Mouse (Mus musculus) forebrain, postnatal 0 days (tissue): ENCODE measurements around the gene Cd247. TPM values are rescaled to one million over a fixed set of nuclear protein-coding genes. Genes with fewer than 3 reads are reported as not detected.

Experiments
- ATAC-seq: fragments of 200-750 bp; cut with Nextera tagmentation; 2 replicates; pipeline ENCODE4 v1.8.0; 2017; ENCODE audit warnings: mild to moderate bottlenecking, moderate library complexity
- DNase-seq: peaks from one replicate; pipeline ENCODE4 v3.0.0-alpha.2; 2015
- H3K27ac ChIP-seq: fragments of 300-500 bp; sonication (generic); 2 replicates; pipeline ENCODE4 v1.5.1; 2014; ENCODE audit warnings: low read depth, mild to moderate bottlenecking, antibody characterized with exemption, low read length, moderate library complexity, mixed read lengths
- H3K27me3 ChIP-seq: fragments of 300-500 bp; sonication (generic); 2 replicates; pipeline ENCODE4 v1.6.1; 2014; ENCODE audit warnings: mild to moderate bottlenecking, low read length, mixed read lengths; ENCODE audit not compliant: insufficient read depth
- H3K36me3 ChIP-seq: fragments of 300-500 bp; sonication (generic); 2 replicates; pipeline ENCODE4 v1.6.1; 2014; ENCODE audit warnings: mild to moderate bottlenecking, moderate library complexity; ENCODE audit not compliant: insufficient read depth
- H3K4me1 ChIP-seq: fragments of 300-500 bp; sonication (generic); 2 replicates; pipeline ENCODE4 v1.6.1; 2014; ENCODE audit warnings: antibody characterized with exemption; ENCODE audit not compliant: insufficient read depth
- H3K4me2 ChIP-seq: fragments of 300-500 bp; sonication (generic); 2 replicates; pipeline ENCODE4 v1.6.1; 2014; ENCODE audit warnings: low read depth, mild to moderate bottlenecking, moderate library complexity
- H3K4me3 ChIP-seq: fragments of 300-500 bp; sonication (generic); 2 replicates; pipeline ENCODE4 v1.5.1; 2014; ENCODE audit warnings: low read depth, low read length, mixed read lengths
- H3K9ac ChIP-seq: fragments of 300-500 bp; sonication (generic); 2 replicates; pipeline ENCODE4 v1.6.1; 2014; ENCODE audit warnings: mild to moderate bottlenecking
- H3K9me3 ChIP-seq: fragments of 300-500 bp; sonication (generic); 2 replicates; pipeline ENCODE4 v1.6.1; 2016; ENCODE audit warnings: low read length
- CTCF ChIP-seq: sonication (generic); IDR thresholded peaks from 2 replicates; pipeline ENCODE4 v1.5.1; 2016; ENCODE audit warnings: antibody characterized with exemption, control low read depth, low read depth
- WGBS: fragments of 180-500 bp; shearing (Covaris S2); extraction: QIAGEN DNeasy Blood & Tissue Kit; methylation state at CpG from one replicate; pipeline ENCODE4 v1.1.7; 2014; 5-methylcytosine and 5-hydroxymethylcytosine counted together
- polyA plus RNA-seq: library from polyadenylated mRNA; unstranded; fragments of >200 nt; fragmentation: Nextera tagmentation; extraction: Ambion mirVana; gene quantifications from 2 replicates; pipeline ENCODE4 v1.2.1, GENCODE M21; 2015
- total RNA-seq: library from RNA; depleted of rRNA; stranded (reverse); fragments of >200 nt; gene quantifications from 2 replicates; pipeline ENCODE4 v1.2.3, GENCODE M21; 2014

Gene Cd247
- total and polyA plus RNA-seq, 2 experiments from 2014 or later = 0.14 to 0.67 TPM

GRCm38 (mm10) chr1:165819147-165819546 lies 30.7 kb downstream of the Cd247 start:
- Histone ChIP-seq H3K4me1 (peaks cover 9% of the 10 kb centered on the region), H3K4me3 (no peak overlapping the region), H3K27me3 (no peaks in the 10 kb centered on the region), H3K9ac (no peak overlapping the region), H3K9me3 (no peaks in the 10 kb centered on the region), H3K4me2 (no peak overlapping the region), H3K36me3 (no peaks in the 10 kb centered on the region), H3K27ac (no peak overlapping the region)
- no peak for ATAC-seq
- no peak for DNase-seq
- TF ChIP-seq CTCF = no peak
- 83% methylated on average over 4 of the region's 4 CpGs for WGBS

DNA sequence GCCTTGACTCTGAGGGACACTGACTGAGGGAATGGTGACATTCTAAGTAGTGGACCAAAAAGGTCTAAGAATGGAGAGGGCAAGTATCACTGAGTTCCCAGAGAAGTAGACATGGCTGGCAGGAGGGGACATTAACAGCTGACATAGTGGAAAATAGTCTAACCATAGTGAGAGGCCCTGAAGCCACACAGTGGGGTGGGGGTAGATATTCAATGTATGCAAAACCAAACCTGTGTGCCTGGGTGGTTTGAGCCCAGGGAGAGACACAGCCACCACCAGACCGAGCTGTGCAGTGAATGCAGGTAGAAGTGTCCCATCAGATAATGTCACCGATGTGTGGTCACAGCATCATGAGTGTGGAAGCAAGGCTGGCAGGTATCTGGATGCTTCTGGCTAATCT lies 33.5 kb downstream of the Cd247 start:
- TF ChIP-seq CTCF = no peak
- Histone ChIP-seq H3K4me3 (no peak overlapping the region), H3K4me1 (no peaks in the 10 kb centered on the region), H3K9me3 (no peaks in the 10 kb centered on the region), H3K36me3 (no peaks in the 10 kb centered on the region), H3K27me3 (no peaks in the 10 kb centered on the region), H3K4me2 (no peak overlapping the region), H3K27ac (no peak overlapping the region), H3K9ac (no peak overlapping the region)
- no peak for ATAC-seq
- no peak for DNase-seq
- 94% methylated on average over 2 of the region's 2 CpGs for WGBS

DNA sequence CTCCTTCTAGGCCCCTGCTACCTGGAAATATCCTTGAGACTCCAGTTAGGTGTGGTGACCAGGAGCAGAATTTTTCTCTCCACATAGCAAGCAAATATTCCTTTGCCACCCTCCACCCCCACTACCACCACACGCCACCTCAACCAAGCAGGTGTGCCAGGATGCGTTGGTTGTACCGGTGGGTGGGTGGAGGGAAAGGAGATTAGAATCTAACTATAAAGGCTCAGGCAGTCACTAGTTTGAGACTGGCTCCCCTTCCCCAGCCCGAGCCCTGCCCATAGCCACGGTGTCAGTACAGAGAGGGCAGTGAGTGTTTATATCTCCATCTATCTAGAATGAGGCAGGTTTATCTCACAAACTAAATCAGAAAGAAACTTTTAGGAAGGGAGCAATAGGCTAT lies 39.7 kb downstream of the Cd247 start:
- Histone ChIP-seq H3K27ac (no peak overlapping the region), H3K9me3 (no peaks in the 10 kb centered on the region), H3K36me3 (no peaks in the 10 kb centered on the region), H3K4me3 (no peak overlapping the region), H3K4me1 (no peaks in the 10 kb centered on the region), H3K4me2 (no peak overlapping the region), H3K9ac (no peak overlapping the region), H3K27me3 (no peaks in the 10 kb centered on the region)
- TF ChIP-seq CTCF = no peak
- ATAC-seq (no peak), DNase-seq (no peak)
- 92% methylated on average over 5 of the region's 5 CpGs for WGBS

- Histone ChIP-seq H3K27ac (no peak overlapping the region), H3K9me3 (no peaks in the 10 kb centered on the region), H3K36me3 (no peaks in the 10 kb centered on the region), H3K4me3 (no peak overlapping the region), H3K4me2 (no peak overlapping the region), H3K9ac (no peak overlapping the region), H3K4me1 (no peaks in the 10 kb centered on the region), H3K27me3 (no peaks in the 10 kb centered on the region)
- TF ChIP-seq CTCF = no peak
- ATAC-seq = no peak
- 91% methylated on average over 6 of the region's 6 CpGs for WGBS
- DNase-seq = no peak
These were observed 40.1 kb downstream of the Cd247 start for GRCm38 (mm10) chr1:165828615-165829014.

GRCm38 (mm10) chr1:165829890-165830289 lies 41.4 kb downstream of the Cd247 start:
- Histone ChIP-seq H3K27me3 (no peaks in the 10 kb centered on the region), H3K27ac (no peak overlapping the region), H3K4me3 (no peak overlapping the region), H3K36me3 (no peaks in the 10 kb centered on the region), H3K9me3 (no peaks in the 10 kb centered on the region), H3K4me2 (no peak overlapping the region), H3K9ac (no peak overlapping the region), H3K4me1 (no peaks in the 10 kb centered on the region; the same call in 1 of the 2 replicates)
- no peak for TF ChIP-seq CTCF
- 89% methylated on average over 5 of the region's 5 CpGs for WGBS
- ATAC-seq (no peak), DNase-seq (no peak)

DNA sequence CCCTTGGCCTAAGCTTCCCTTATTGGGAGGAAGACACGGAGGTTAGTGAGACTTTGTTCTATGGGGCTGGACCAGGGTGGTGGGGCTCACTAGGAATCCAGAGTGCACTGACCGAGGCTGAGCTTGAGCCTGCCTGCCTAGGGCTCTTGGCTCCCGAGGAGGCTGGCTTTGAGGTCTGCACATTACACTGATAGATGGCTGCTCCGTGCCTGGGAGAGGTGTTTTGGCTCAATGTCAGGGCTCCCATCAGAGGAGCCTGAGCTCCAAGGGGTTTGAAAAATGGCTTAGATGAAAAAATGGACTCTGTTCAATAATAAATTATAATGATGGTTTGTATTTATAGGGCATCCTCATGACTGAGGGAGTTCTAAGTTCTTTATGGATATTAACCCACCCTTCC lies 44.8 kb downstream of the Cd247 start:
- WGBS = 41% methylated on average over 4 of the region's 4 CpGs
- DNase-seq (no peak), ATAC-seq (no peak)
- Histone ChIP-seq H3K4me3 (no peak overlapping the region), H3K27me3 (no peaks in the 10 kb centered on the region; the same call in 1 of the 2 replicates), H3K4me2 (no peak overlapping the region), H3K9me3 (no peaks in the 10 kb centered on the region), H3K4me1 (peaks cover 5% of the 10 kb centered on the region; the same call in 1 of the 2 replicates), H3K36me3 (no peaks in the 10 kb centered on the region), H3K27ac (no peak overlapping the region), H3K9ac (no peak overlapping the region)
- TF ChIP-seq CTCF = no peak

- Histone ChIP-seq H3K36me3 (no peaks in the 10 kb centered on the region), H3K4me3 (peak overlapping the region; percentile 14), H3K4me2 (peak overlapping the region; percentile 31), H3K4me1 (peaks cover 5% of the 10 kb centered on the region; the same call in 1 of the 2 replicates), H3K27me3 (no peaks in the 10 kb centered on the region; the same call in 1 of the 2 replicates), H3K9ac (0 out of 2 replicates have a peak overlapping the region, but pooled peaks have one; percentile 25), H3K9me3 (no peaks in the 10 kb centered on the region), H3K27ac (no peak overlapping the region)
- ATAC-seq (no peak; the same call in 1 of the 2 replicates), DNase-seq (peak; percentile 30)
- WGBS = 30% methylated on average over 17 of the region's 17 CpGs
- no peak for TF ChIP-seq CTCF
These were observed 45.6 kb downstream of the Cd247 start for GRCm38 (mm10) chr1:165833910-165834632.
